Mouse (Mus musculus) cerebellum, postnatal 36 days (tissue): ENCODE results near the gene Rrnad1.

Experiments
- DNase-seq, 2 experiments: peaks; one replicate each; pipeline ENCODE4 v3.0.0; 2021 to 2022; ENCODE audit warnings: mixed read lengths in 2 of 2

Gene Rrnad1

GRCm38 (mm10) chr3:87930078-87930795 lies at the start of gene Rrnad1, which contains the start of gene Isg20l2:
TSS of gene Rrnad1 (minus strand) at chr3:87930717.
TSS of gene Isg20l2 (plus strand) at chr3:87930314.
- peak; percentile 97 to 99 for DNase-seq

GRCm38 (mm10) chr3:87980085-87980484 lies 49.6 kb upstream of the Rrnad1 start:
- no peak for DNase-seq

DNA sequence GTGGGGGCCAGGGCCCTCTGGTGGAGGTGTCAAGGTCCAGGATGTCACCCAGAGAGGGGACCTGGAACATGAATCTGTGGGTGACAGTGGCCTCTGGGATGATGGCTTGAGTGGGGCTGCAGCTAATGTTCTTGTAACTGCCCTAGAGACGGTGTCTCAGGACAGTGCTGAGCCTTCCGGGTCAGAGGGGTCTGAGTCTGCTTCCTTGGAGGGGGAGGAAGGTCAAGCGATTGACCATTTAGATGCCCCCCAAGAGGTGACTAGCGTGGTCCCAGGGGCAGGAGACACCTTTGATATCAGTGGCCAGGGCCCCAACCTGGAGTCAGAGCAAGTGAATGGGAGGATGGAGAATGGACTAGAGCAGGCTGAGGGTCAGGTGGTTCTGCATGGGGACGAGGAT lies 49.0 kb upstream of the Rrnad1 start:
- no peak for DNase-seq

GRCm38 (mm10) chr3:87974381-87974987 lies 44.0 kb upstream of the Rrnad1 start:
- DNase-seq: no peak

DNA sequence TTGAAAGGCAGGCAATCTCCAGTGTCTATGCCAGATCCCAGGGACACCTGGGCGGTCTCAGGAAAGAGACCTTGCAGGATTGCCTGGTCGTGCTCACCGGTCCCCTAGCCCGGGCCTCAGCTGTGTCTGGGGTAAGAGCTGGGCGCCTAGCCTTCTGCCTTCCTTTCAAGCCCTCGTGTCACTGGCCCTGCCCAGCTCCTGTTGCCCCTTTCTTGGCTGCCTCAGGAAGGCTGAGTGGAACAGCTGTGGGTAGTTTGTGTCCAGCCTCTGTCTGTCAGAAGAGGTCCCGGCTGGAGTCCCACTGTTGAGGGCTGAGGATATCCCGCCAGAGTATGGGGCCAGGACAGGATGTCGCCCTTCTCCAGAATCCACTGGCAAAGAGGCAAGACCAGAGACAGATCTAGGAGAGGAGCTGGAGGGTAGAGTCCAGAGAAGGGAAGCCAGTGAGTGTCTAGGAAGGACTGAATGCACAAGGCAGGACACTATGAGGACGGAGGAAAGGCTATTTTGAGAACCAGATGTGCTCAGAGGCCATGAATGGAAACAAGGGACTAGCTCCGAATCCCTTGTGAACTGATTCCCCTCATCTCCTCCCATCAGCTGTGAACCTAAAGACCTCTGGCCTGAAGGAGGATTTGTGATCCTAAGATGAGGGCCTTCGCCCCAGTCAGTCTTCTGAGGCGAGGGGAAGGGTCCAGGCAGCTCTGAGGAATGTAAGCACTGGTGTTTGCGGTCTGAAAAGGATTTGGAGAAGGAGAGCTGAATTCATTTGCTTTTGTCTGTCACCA lies 43.3 kb upstream of the Rrnad1 start:
- DNase-seq: no peak

- DNase-seq: no peak
Observed at GRCm38 (mm10) chr3:87972776-87973175, 42.3 kb upstream of the Rrnad1 start.

DNA sequence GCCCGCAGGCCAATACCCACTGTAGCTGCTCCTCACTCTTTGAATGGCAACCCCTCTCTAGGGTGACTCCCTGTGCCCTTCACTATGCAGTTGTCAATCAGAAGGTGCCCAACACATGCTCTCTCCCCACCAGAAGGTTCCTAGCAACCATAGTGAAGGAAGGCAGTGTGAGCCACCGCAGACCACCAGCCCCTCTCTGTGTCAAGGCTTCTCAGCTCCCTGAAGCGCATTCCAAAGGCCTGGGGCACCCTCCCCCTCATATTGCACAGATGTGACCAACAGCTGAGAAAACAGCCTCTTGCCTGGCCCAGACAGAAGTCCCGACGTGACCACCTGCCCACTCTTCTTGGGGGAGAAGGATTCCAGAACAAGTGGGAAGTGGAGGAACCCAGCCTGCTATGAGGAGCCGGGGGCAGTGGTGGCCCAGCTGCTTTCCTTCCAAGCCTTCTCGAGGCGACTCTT lies 41.7 kb upstream of the Rrnad1 start:
- no peak for DNase-seq

GRCm38 (mm10) chr3:87971489-87972202 lies 41.1 kb upstream of the Rrnad1 start:
- no peak for DNase-seq

DNA sequence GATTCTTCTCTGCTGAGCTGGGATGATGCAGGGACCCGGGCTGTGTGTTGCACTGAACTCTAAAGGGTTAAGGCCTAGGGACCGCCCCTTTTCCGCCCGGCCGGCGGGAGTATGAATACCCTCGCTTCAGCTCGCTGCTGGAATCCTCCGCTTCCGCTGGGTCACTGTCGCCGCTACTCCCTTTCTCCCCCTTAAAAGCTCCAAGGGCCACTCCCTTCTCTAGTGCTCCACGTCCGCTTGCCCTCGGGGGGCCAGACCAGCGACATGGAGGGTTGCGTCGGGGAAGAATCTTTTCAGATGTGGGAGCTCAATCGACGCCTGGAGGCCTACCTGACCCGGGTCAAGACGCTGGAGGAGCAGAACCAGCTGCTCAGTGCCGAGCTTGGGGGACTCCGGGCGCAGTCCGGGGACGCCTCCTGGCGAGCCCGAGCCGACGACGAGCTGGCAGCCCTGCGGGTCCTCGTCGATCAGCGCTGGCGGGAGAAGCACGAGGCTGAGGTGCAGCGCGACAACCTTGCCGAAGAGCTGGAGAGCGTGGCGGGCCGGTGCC lies 40.5 kb upstream of the Rrnad1 start, which contains the start of gene Nes:
TSS of gene Nes (plus strand) at position 140 of the 550 bp plus-strand sequence.
- no peak for DNase-seq

- peak; percentile 37 to 49 for DNase-seq
Observed at GRCm38 (mm10) chr3:87970184-87970938, 39.8 kb upstream of the Rrnad1 start.

- DNase-seq: peak; percentile 66 to 68
Observed at GRCm38 (mm10) chr3:87960586-87961191, 30.2 kb upstream of the Rrnad1 start.

DNA sequence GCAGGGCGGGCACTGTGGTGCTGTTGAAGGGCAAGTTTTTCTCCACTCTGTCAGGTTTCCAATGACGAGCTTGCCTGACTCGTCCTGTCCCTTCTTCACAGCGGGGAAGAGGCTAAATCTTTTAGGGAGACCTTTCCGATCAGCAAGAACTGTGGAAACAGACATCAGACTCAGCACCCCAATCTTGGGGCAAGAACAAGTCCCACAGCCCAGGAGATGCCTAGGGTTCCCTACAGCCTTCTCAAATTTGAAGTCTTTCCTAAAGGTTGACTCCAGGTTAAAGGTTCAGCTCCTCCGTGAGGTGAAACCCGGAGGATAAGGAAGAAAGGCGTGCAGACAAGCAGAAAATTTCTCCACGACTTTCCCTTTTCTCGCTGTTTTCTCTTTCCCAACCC lies 29.7 kb upstream of the Rrnad1 start:
- DNase-seq: no peak

GRCm38 (mm10) chr3:87959371-87959770 lies 28.9 kb upstream of the Rrnad1 start:
- no peak for DNase-seq

DNA sequence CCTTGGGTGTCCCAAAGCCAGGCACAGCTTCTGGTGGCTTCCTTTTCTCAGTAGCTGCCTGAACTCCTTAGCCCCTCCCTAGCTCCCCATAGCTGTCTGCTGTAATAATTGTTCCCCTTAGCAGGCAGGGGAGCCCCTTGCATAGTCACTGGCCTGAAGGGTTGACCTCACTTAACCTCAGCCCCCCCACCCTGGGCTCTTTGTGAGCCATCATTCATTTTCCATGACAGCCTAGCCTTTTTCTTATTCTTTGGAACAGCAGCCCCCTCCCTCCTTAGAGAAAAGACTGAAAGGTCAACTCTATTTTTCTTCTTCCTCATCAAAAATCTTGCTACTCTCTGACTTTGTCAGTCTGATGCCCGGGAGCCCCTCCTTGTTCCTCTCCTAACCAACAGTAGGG lies 28.4 kb upstream of the Rrnad1 start:
- no peak for DNase-seq

DNA sequence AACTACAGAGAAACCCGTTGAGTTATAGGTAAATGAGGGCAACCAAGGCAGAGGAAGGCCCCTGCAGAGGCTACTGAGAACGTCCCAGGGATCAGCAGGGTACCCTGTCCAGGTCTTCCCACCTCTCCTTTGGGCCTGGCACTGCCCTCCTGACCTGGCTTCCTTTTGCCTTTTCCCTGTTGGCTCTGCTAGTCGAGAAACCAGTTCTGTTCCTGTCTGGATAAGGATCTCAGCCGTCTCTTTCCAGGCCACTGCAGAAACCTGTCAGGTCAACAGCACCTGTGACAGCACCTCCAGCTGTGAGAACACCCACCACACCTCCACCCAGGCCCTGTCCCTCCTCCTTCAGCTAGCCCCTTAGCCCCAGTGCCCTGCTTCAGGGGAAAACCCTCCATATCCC lies 28.0 kb upstream of the Rrnad1 start:
- DNase-seq: no peak

DNA sequence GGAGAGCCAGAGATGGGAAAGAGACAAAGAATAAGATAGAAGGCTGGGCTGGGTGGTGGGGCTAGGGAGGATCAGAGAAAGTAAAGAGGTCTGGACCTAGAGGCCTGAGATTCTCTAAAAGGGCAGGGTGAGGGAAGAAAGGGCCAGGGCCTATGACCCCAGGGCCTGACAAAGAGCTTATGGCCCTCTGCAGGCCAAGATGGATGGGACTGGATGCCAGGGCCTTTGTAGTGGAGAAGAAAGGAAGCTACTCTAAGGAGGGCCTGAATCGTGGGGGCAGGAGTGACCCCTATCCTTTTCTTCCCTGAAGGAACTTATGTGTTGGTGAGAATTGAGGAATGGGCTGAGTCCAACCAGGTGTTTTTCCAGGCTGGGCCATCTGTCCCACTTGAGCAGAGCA lies 27.5 kb upstream of the Rrnad1 start:
- no peak for DNase-seq

DNA sequence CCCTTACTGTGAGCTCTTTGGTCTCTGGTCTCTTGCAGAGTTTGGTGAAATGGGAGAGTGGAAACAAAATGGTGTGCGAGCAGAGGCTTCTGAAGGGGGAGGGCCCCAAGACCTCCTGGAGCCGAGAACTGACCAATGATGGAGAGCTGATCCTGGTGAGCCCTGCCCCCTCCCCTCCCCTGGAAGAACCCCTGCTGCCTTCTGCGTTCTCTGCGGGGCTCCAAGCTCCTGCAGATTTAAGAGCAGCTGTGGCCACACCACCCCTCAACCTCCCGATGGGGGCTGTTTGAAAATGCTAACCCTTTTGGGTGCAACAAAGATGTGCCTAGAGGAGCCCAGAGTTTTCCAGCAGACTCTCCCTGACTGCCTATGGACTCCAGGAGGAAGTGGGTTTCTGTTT lies 21.9 kb upstream of the Rrnad1 start:
- DNase-seq: no peak

- DNase-seq: no peak
Observed at GRCm38 (mm10) chr3:87951946-87952345, 21.4 kb upstream of the Rrnad1 start.

DNA sequence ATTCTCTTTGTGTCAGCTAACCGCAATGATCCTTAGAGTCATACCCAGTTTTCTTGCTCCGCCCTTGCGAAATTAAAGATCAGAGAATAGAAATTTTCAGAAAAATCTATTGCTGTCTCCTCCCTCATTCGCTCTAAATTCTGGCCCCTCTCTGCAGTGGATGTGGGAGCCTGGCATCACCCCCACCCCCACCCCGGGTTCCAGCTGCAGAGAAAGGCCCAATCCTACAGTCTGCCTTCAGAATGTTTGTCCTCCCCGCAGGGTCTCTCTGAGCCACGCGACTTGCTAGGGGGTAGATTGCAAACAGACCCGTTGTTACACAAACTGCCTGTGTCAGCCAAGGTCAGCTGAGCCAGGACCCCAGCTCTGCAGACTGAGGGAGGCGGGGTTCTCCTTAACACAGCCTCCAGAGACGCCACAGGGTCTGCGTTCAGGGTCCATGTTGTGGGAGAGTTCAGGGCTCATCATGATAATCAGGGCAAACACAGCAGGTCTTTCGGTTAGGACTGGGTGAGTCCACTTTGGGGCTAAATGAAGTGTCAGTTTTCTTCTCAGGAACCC lies 19.5 kb upstream of the Rrnad1 start:
- DNase-seq: no peak

- DNase-seq: no peak
Observed at GRCm38 (mm10) chr3:87949266-87949954, 18.9 kb upstream of the Rrnad1 start.
